Mouse (Mus musculus): ENCODE results near the gene Smim20.

Gene Smim20

GRCm38 (mm10) chr5:53307437-53307836 lies 40.6 kb downstream of the Smim20 start:
- no peak for DNase-seq (ENCODE audit: low spot score in 2 of 2)

DNA sequence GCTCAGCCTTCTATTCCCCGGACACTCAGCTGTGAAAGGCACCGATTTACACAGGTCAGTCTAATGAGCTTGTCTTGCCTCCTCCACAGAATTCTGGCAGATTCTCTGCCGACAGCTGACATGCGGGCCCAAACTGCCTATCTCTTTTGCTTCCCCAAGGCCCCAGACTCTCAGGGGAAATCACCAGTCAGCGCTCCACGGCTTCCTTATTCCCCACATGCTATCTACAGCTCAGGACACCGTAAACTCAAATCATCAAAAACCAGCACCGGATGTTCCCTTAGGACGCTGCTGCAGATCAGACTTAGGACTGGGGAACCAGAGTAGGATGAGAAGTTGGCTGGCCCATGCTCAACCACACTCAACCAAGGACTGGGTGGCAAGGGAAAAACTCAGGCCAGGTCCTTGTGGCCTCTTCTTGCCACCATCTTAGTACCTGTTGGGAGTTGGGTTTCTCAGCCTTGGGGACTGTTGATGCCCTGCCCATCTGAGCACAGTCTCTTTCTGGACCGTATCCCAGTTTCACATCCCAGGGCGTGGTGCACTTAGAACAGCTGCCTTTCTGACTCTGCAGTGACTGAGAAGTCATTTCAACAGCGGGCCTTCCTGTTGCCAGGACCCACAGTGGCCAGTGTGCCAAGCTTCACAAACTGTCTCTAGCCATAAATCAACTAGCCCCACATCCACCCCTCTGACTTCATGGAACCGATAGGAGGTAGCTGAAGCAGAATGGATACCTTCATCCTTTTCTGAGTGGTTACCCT lies 47.7 kb downstream of the Smim20 start:
- no peak for DNase-seq (ENCODE audit: low spot score in 2 of 2)

DNA sequence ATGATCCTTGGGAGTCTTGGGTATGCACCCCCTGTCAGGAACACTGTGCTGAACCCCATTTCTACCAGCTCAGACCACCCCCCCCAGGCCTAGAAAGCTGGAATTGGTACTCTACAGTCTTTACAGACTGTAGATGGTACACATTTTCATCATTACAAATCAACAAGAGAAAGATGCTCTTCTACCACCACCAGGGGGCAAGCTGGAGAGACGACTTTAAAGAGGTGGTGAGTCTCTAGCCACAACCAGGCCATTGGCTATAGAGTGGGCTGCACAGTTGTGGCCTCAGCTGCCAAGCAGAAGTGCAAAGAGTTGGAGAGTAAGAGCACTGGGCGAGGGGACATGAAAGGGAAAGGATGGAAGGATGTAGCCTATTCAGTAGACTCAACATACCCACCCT lies 48.9 kb downstream of the Smim20 start:
- no peak for DNase-seq (ENCODE audit: low spot score in 2 of 2)

DNA sequence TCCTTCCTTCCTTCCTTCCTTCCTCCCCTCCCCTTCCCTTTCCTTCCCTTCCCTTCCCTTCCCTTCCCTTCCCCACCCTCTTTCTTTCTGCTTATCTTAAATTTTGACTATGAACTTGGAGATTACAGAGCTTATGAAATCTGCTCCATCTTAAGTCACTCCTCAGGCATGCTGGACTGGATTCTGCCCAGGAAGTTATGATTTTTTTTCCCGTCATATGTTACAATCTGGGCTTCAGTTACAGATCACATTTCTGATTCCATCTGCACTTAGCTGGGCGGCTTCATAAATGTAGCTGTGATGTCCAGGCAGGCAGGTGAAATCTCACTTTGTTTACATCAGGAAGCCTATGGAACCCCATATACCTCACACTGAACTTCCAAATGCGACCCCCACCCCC lies 50.5 kb downstream of the Smim20 start:
- DNase-seq (ENCODE audit: low spot score in 2 of 2) = no peak

DNA sequence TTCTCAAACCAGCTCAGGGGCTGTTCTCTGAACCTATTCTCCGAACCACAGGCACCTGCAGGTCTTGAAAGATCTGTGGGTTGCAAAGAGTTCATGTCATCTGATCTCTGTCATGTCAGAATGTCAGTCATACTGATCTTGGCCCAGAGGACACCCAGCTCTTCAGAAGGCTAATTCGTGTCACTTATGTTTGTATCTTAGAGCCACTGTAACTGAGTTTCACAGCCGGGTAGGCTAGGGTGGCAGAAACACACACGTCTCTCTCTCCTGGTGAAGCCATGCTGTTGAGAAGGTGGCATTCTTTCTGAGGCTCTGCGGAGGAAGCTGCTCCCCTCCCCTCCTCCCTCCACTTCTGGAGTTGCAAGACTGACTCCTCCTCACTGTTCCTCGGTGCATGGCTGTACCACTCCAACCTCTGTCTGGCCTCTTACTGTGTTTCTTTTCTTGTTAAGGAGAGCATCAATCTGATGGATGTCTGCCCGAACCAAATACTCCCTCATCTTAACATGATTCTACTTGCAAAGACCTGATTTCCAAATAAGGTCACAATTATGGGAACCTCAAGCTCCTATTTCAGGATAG lies 51.1 kb downstream of the Smim20 start:
- no peak for DNase-seq (ENCODE audit: low spot score in 2 of 2)

- no peak for DNase-seq (ENCODE audit: low spot score in 2 of 2)
These were observed 53.4 kb downstream of the Smim20 start for GRCm38 (mm10) chr5:53320331-53320730.

DNA sequence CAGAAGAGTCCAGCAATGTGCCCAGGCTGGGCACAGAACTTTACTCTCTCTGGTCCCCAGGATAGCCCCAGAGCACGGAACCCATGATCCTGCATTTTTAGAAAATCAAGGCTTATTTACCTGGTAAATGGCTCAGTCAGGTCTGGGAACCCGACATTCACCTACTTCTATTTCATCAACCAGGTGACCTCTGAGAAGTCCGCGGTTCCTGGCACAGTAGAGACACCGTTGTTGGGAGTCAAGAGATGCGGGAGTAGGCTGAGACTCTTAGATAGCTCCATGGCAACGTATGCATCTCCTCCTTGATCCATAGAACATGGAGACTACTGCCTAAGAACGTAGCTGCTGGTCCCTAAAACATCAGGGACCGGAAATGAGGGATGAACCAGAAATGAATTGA lies 55.0 kb downstream of the Smim20 start:
- DNase-seq (ENCODE audit: low spot score in 2 of 2) = no peak

DNA sequence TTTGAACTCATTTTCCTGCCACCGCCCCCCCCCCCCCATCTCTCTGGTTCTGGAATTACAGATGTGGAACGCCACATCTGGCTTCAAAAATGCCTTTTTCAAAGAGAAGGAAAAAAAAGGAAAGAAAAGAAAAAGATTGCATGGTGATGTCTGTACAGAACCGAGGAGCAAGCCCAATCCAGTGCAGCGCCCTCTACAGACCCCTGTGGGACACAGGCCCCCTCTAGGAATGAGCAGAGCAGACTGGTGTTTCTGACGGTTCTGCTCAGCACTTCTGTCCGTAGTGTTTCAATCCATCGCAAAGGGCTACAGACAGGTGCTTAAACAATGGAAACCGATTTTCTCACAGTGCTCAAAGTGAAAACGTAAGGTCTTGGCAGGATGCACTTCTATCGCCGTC lies 55.6 kb downstream of the Smim20 start:
- no peak for DNase-seq (ENCODE audit: low spot score in 2 of 2)

- DNase-seq (ENCODE audit: low spot score in 2 of 2) = no peak
These were observed 56.2 kb downstream of the Smim20 start for GRCm38 (mm10) chr5:53323121-53323520.

GRCm38 (mm10) chr5:53324256-53324655 lies 57.4 kb downstream of the Smim20 start:
- no peak for DNase-seq (ENCODE audit: low spot score in 2 of 2)

DNA sequence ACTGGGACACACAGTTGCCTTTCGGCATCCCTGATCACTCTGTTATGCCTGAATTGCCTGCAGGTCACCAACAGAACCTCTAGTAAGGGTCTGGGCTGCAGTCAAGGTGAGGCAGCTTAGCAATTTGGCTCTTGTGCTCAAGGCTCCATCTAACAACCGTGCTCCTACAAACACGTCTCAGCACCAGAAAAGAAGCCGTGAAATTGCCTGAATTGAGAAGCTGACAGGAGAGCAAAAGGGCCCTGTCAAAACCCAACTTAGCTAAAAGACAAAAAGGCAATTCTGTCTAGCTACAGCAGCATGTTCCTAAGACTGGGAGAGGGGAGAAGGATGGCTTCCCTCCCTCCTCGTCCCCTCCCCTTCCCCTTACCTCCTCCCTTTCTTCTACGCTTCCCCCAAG lies 57.9 kb downstream of the Smim20 start:
- no peak for DNase-seq (ENCODE audit: low spot score in 2 of 2)

DNA sequence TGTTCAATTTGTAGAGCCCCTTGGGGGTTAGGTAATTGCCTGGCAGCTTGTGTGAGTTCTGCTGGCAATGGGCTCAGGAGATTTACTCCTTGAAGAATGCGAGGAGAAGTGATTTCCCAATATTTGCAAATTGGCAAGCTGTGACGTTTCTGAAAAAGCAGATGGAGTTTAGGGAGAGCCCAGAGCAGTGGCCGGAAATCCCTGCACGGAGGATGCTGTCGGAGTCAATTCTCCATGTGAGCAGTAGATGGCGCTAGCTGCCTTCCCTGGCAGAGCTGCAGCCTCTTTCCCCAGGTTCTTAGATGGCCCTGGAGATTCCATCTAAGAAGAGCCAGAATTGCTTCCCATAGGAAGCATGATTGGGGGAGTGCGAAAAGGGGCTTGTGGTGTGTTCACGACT lies 59.1 kb downstream of the Smim20 start:
- peak; percentile 74 to 85 for DNase-seq (ENCODE audit: low spot score in 2 of 2)

DNA sequence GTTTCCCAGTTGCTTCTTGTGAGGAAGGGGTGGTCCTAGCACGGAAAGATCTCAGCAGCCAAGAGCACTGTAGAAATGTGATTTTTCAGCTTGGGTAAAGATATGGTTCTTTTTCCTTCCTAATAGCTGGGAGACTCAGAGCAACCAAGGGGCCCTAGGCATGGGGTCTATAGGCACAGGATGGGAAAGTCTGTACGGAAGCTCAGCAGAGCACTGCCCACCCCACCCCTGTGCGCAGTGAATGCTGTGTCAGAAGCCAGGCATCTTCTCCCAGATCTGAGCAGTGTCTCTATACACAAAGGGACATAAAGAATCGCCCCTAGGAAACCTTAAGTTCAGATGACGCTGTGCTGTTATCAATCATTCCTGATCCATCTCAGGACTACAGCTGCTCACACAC lies 59.6 kb downstream of the Smim20 start:
- no peak for DNase-seq (ENCODE audit: low spot score in 2 of 2)
